Mouse (Mus musculus) midbrain, embryonic 14.5 days (tissue): ENCODE measurements around the gene Slc4a1. TPM values are rescaled to one million over a fixed set of nuclear protein-coding genes. Genes with fewer than 3 reads are reported as not detected.
"Not testable (repeated sequence)": the region's sequence is repeated elsewhere in the genome, so short reads cannot be mapped to it uniquely, and the experiment has no call there.

ENCODE experiments used
- ATAC-seq: fragments of 200-750 bp; cut with Nextera tagmentation; 2 replicates; pipeline ENCODE4 v1.8.0; 2017; ENCODE audit warnings: moderate number of reproducible peaks, moderate library complexity; ENCODE audit not compliant: low FRiP score, low TSS enrichment
- DNase-seq: peaks from one replicate; pipeline ENCODE4 v3.0.0-alpha.2; 2015
- H3K27ac ChIP-seq: fragments of 300-500 bp; sonication (generic); replicated peaks from 2 replicates; pipeline ENCODE4 v1.5.1; 2014; ENCODE audit warnings: mild to moderate bottlenecking, low read depth, low read length, moderate library complexity
- H3K27me3 ChIP-seq: fragments of 300-500 bp; sonication (generic); 2 replicates; pipeline ENCODE4 v1.6.1; 2014; ENCODE audit warnings: low read length, control low read depth, mixed read lengths; ENCODE audit not compliant: control insufficient read depth, insufficient read depth
- H3K36me3 ChIP-seq: fragments of 300-500 bp; sonication (generic); 2 replicates; pipeline ENCODE4 v1.6.1; 2014; ENCODE audit warnings: low read length, control low read depth; ENCODE audit not compliant: control insufficient read depth, insufficient read depth
- H3K4me1 ChIP-seq: fragments of 300-500 bp; sonication (generic); 2 replicates; pipeline ENCODE4 v1.6.1; 2014; ENCODE audit warnings: mild to moderate bottlenecking, antibody characterized with exemption, low read length, control low read depth; ENCODE audit not compliant: control insufficient read depth, insufficient read depth
- H3K4me2 ChIP-seq: fragments of 300-500 bp; sonication (generic); 2 replicates; pipeline ENCODE4 v1.6.1; 2014; ENCODE audit warnings: mild to moderate bottlenecking, low read length, moderate library complexity
- H3K4me3 ChIP-seq: fragments of 300-500 bp; sonication (generic); replicated peaks from 2 replicates; pipeline ENCODE4 v1.5.1; 2014; ENCODE audit warnings: low read depth, low read length
- H3K9ac ChIP-seq: fragments of 300-500 bp; sonication (generic); replicated peaks from 2 replicates; pipeline ENCODE4 v1.6.1; 2014; ENCODE audit warnings: mild to moderate bottlenecking, low read length, moderate library complexity
- H3K9me3 ChIP-seq: fragments of 300-500 bp; sonication (generic); 2 replicates; pipeline ENCODE4 v1.6.1; 2016; ENCODE audit warnings: low read length, control low read depth, mixed read lengths; ENCODE audit not compliant: control insufficient read depth
- WGBS: fragments of 180-500 bp; shearing (Covaris S2); extraction: QIAGEN DNeasy Blood & Tissue Kit; methylation state at CpG from one replicate; pipeline ENCODE4 v1.1.7; 2014; 5-methylcytosine and 5-hydroxymethylcytosine counted together
- polyA plus RNA-seq: library from polyadenylated mRNA; unstranded; fragments of >200 nt; fragmentation: Nextera tagmentation; extraction: Ambion mirVana; gene quantifications from 2 replicates; pipeline ENCODE4 v1.2.1, GENCODE M21; 2014

The Slc4a1 gene
- polyA plus RNA-seq, result 0.51 and 2.3 TPM in 2 replicates

DNA sequence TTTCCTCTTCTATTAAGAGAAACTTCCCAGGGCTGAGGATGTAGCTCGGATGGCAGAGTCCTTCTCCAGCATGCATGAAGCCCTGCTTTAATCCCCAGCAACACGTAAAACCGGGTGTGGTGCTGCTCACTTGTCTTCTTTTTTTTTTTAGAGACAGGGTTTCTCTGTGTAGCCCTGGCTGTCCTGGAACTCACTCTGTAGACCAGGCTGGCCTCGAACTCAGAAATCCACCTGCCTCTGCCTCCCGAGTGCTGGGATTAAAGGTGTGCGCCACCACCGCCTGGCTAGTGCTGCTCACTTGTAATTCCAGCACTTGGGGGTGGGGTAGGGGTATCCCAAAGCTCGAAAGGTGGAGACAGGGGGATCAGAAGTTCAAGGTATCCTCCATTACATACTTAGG lies at the start of gene Slc4a1:
Gene Slc4a1, minus strand, starts transcription at position 101 of the 400 bp plus-strand sequence.
- not testable (repeated sequence) for H3K27me3 ChIP-seq, ATAC-seq, DNase-seq, H3K4me3 ChIP-seq, H3K9me3 ChIP-seq, H3K4me1 ChIP-seq, H3K36me3 ChIP-seq, H3K27ac ChIP-seq, H3K9ac ChIP-seq, H3K4me2 ChIP-seq
- WGBS, result 85% methylated on average over 8 of the region's 8 CpGs

DNA sequence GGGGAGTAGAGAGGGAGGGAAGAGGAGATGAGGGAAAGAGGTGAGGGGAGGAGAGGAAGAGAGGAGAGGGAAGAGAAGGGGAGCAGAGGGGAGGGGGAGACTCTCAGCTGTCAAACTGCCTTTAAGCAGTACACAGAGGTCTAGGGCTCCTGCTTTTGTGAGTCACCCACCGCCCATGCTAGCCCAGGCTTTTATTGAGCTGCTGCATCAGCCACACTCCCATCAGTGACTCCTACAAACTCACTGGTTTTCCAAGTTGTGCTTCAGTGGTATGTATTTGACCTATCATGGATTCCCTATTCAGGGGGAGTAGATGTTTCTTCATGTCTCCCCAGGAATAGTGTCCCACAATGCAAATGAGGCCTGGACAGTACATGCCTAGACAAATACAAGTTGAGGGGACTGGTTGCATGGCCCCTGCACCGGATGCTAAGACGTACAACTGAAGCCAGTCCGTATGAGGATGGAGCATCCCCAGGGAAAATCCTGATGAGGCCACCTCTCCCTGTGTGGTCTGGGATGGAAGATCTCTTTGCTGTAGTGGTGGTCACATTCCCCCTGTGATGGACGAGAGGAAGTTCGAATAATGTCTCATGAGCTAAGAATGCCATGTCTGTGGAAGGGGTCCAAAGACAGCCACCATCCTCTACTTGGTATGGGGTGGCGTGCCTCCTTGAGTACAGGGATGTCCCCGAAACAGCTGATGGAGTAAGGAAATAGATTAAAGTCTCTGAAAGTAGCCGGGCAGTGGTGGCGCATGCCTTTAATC lies 49.2 kb upstream of the Slc4a1 start:
- ATAC-seq, result no peak

DNA sequence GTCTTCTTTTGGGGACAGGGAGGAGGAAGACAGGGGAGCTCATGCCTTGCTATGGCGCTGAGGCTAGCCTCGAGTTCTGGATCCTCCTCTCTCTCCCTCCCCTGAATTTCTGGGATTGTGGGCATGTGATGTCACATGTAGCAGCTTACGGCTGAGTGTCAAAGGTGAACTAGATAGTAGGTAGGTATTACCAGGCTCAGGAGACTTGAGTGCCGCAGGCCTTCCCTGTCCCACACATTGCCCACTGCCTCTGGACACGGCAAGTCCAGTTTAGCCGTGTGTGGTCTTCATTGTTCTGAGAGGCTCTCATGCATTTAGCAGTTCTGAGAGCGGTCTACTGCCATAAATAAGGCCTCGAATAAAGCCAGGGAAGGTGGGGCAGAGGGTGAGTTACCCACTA lies 47.1 kb upstream of the Slc4a1 start:
- ATAC-seq (no peak), DNase-seq (no peak)
- Histone ChIP-seq H3K27me3 (no peaks in the 10 kb centered on the region), H3K4me2 (no peak overlapping the region), H3K4me1 (peaks cover 1% of the 10 kb centered on the region), H3K9me3 (no peaks in the 10 kb centered on the region), H3K27ac (no peak overlapping the region), H3K36me3 (no peaks in the 10 kb centered on the region), H3K4me3 (no peak overlapping the region), H3K9ac (no peak overlapping the region)
- 74% methylated on average over 8 of the region's 8 CpGs for WGBS

More for the DNA sequence above, 49.2 kb upstream of the Slc4a1 start:
- Histone ChIP-seq H3K9ac (no peak overlapping the region), H3K36me3 (no peaks in the 10 kb centered on the region), H3K4me2 (no peak overlapping the region), H3K27ac (no peak overlapping the region), H3K4me1 (no peaks in the 10 kb centered on the region), H3K9me3 (no peaks in the 10 kb centered on the region), H3K27me3 (no peaks in the 10 kb centered on the region), H3K4me3 (no peak overlapping the region)
- WGBS, result 69% methylated on average over 10 of the region's 10 CpGs
- no peak for DNase-seq

DNA sequence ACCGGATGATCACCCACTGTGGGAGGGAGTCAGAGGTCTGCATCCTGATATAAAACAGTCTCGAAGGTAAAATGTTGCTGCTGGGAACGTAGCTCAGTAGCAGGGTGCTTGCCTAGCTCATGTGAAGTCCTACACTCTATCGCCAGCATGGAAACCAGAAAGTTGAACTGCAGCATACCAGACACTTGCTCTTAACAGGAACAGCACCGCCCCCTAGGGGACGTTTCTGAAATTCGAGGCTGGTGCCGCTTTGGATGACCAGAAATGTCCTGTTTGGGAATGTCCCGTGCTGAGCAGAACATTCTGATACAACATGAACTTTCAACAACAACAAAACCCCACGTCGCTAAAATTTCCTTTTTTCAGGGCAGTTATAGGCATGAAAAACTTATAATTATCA lies 45.7 kb upstream of the Slc4a1 start:
- H3K4me1 ChIP-seq, result peaks cover 8% of the 10 kb centered on the region
- H3K36me3 ChIP-seq, result no peaks in the 10 kb centered on the region
- H3K27me3 ChIP-seq, result no peaks in the 10 kb centered on the region
- H3K4me2 ChIP-seq, result no peak overlapping the region
- no peaks in the 10 kb centered on the region for H3K9me3 ChIP-seq
- no peak overlapping the region for H3K27ac ChIP-seq
- WGBS, result 10% methylated on average over 11 of the region's 11 CpGs
- no peak overlapping the region for H3K4me3 ChIP-seq
- peak; percentile 96 for DNase-seq
- H3K9ac ChIP-seq, result no peak overlapping the region
- no peak for ATAC-seq

DNA sequence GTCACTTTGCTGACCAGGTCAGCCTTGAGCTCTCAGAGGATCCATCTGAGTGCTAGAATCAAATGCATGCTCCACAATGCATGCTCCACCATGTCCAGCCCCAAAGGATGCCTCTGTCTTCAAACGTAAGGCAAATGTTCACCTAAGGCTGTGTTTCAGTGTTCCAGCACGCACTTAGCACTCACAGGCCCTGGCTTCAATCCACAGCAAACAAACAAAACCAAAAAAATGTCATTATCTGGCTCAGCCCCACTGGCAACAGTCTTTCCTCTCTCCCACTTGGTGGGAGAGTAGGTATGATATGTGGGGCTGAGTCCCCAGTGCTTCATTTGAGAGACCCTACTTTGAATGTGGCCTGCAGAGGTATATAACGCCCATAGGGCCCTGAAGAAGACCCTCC lies 45.1 kb upstream of the Slc4a1 start:
- no peak overlapping the region for H3K4me2 ChIP-seq
- H3K4me1 ChIP-seq, result peaks cover 14% of the 10 kb centered on the region
- WGBS, result 88% methylated on average over 3 of the region's 3 CpGs
- H3K9ac ChIP-seq, result no peak overlapping the region
- H3K27me3 ChIP-seq, result no peaks in the 10 kb centered on the region
- H3K27ac ChIP-seq, result no peak overlapping the region
- H3K9me3 ChIP-seq, result no peaks in the 10 kb centered on the region
- H3K4me3 ChIP-seq, result no peak overlapping the region
- no peak for DNase-seq
- ATAC-seq, result no peak
- no peaks in the 10 kb centered on the region for H3K36me3 ChIP-seq

DNA sequence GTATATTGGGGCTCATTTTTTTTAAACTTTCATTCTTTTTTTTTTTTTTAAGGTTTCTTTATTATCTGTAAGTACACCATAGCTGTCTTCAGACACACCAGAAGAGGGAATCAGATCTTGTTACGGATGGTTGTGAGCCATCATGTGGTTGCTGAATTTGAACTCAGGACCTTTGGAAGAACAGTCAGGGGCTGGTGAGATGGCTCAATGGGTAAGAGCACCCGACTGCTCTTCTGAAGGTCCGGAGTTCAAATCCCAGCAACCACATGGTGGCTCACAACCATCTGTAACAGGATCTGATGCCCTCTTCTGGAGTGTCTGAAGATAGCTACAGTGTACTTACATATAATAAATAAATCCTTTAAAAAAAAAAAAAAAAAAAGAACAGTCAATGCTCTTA lies 44.3 kb upstream of the Slc4a1 start:
- H3K4me1 ChIP-seq, result peaks cover 16% of the 10 kb centered on the region
- not testable (repeated sequence) for ATAC-seq, H3K27ac ChIP-seq, H3K27me3 ChIP-seq, H3K36me3 ChIP-seq, H3K9ac ChIP-seq, H3K4me2 ChIP-seq, H3K9me3 ChIP-seq, DNase-seq, H3K4me3 ChIP-seq
- 93% methylated on average over 3 of the region's 3 CpGs for WGBS

DNA sequence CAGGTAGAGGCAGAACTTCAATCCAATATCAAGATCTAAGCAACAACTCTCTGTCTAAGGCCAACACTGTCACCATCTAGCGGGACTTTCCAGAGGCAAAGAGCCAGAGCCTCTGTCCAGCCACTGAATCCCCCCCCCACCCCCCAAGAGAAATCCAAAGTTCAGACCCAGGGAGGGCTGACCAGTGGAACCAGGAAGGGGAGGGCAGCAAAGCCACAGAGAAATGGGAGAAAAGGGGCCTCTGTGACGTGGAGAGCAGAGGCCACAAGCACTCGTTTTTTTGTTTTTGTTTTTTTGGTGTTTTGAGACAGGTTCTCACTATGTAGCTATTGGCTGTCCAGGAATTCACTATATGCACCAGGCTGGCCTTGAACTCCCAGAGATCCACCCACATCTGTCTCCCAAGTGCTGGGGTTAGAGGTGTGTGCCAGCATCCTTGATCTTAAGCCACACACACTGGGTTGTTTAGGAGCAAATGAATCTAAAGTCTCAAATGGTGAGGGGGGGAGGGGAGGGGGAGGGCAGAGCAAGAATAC lies 43.9 kb upstream of the Slc4a1 start:
- Histone ChIP-seq H3K36me3 (no peaks in the 10 kb centered on the region; the same call in 1 of the 2 replicates), H3K27me3 (no peaks in the 10 kb centered on the region), H3K9ac (no peak overlapping the region), H3K27ac (no peak overlapping the region), H3K4me2 (no peak overlapping the region), H3K4me1 (peaks cover 19% of the 10 kb centered on the region), H3K9me3 (no peaks in the 10 kb centered on the region), H3K4me3 (no peak overlapping the region)
- no peak for ATAC-seq
- 84% methylated on average over 3 of the region's 3 CpGs for WGBS
- no peak for DNase-seq

DNA sequence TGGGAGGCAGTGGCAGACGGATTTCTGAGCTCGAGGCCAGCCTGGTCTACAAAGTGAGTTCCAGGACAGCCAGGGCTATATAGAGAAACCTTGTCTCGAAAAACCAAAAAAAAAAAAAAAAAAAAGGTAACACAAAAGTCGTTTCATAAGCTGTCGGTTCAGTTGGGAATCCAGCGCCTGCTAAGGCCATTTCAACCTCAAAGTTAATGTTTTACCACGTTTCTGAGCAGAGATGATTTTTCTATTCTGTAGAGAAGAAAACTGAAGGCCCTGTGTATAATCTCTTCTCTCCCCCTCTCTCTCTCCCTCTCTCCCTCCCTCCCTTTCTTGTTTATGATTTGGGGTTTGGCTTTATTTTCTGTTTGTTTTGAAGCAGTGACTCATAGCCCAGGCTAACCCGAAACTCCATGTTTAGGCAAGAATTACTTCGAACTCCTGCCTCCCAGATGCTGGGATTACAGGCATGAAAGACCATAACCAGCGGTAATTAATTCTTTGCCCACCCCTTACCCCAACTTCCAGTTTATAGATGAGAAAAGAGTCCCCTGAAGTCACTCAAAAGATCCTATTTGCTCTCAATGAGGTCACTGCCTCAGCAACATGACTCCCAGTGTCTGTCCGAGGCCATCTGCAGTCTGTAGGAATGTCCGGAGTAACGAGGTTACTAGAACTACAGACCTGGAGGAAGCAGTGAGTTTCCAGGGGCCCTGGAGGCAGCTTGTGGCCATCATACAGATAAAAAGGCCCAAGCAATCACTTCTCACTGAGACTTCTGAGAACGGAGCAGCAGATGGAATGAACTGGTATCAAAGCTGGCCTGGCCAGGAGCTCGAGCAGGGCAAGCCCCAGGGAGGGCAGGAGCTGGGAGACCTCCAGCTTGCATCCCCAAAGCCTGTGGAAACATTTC lies 43.1 kb upstream of the Slc4a1 start:
- Histone ChIP-seq H3K4me3 (peak overlapping the region; percentile 79), H3K27ac (0 out of 2 replicates have a peak overlapping the region, but pooled peaks have one; percentile 52), H3K27me3 (no peaks in the 10 kb centered on the region), H3K4me2 (peak overlapping the region; percentile 79), H3K4me1 (peaks cover 21% of the 10 kb centered on the region), H3K9me3 (no peaks in the 10 kb centered on the region), H3K36me3 (peaks cover 1% of the 10 kb centered on the region; the same call in 1 of the 2 replicates), H3K9ac (no peak overlapping the region)
- no peak for DNase-seq
- no peak for ATAC-seq
- WGBS, result 47% methylated on average over 15 of the region's 15 CpGs
